In the genomic region with DNA sequence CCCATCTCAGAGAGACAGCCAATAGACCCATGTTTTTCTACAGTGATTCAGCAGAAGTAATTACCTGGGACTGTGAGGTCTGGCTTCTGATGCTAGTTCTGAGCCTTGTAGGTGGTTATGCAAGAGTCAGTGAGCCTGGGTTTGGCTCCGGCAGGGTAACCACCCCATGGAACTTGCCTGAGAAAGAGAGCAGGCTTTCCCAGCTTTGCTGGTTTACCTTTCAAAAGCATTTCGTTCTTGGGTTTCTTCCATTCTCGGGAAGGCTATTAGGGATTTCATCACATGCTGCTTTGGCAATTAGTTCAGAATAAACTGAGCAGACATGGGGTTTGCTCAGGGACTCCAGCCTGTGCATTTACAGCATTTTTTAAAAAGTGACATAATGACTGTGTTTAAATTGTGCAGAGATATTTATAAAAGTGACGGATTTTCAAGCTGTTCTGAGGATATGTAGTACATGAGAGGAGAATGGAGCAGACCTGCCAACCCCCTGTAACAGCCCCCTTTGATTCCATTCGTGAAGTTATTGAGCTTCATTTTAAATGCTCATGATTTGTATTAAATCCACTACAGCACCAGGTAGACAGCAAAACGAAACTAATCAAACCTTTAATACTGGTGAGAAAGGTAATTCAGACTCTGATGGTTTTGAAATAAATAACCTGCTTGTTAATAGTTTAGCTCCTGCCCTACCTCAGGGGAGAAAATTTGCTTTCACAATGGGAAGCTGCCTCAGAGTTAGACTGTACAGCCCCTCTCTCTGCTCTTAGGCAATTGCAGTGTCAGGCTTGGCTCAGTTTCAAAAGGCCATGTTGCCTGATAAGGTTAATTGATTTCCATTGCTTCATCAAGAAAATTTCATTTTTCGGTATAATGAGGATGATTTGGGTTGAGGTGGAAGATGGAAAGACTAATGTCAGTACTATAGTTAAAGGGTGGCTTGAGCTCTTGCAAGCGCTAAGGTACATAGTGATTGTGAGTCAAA, we compare ENCODE assay signal across 24 mouse cellular contexts.
DNase-seq lines count a peak whose midpoint lies in the region; ATAC-seq lines count a peak whose summit lies in the region.
"Had no signal": no experiment of that assay in that cellular context is flagged by ENCODE, and none has a peak within 500 bp of the region (broad histone marks: within the 10 kb centered on the region; RNA-seq: fewer than 3 reads in every experiment).

No protein-coding gene starts in this region.

- no peak for DNase-seq in frontal cortex, postnatal 36 days (ENCODE audit: low spot score in 2 of 2)
- DNase-seq in left cerebral cortex, postnatal 4 days: peak; percentile 18
- no peak for DNase-seq in left cerebral cortex, postnatal 10 days (ENCODE audit: extremely low spot score in 1 of 2, low spot score in 2 of 2)
- DNase-seq in NIH3T3 (ENCODE audit: low read depth): peak; percentile 11
- DNase-seq in brain, adult 2 months (ENCODE audit: low read depth, low spot score): peak; percentile 62
- no peak for DNase-seq in testis, postnatal 14 days (ENCODE audit: low spot score)
- DNase-seq: adrenal gland, adult 2 months; cerebellum, adult 8-10 months; embryo, embryonic 11 days; heart, postnatal 14 days; kidney, adult 2 months; kidney, postnatal 36 days; layer of hippocampus, postnatal 36 days; liver, postnatal 0 days; lung, postnatal 10 days; right cerebral cortex, postnatal 25 days; thymus, postnatal 36 days had no signal

- intact Hi-C loops in left cerebral cortex, postnatal 4 days (cut with DNase I): no loop called here
- intact Hi-C loops in left cerebral cortex, postnatal 10 days (cut with DNase I): no loop called here

- ATAC-seq in frontal cortex, adult (ENCODE audit: low TSS enrichment): peak; percentile 86
- ATAC-seq: CD4-positive, CD25-positive, alpha-beta regulatory T cell, adult 4 months; forebrain, embryonic 14.5 days; hindbrain, embryonic 16.5 days; intestine, embryonic 15.5 days; liver, embryonic 12.5 days; liver, postnatal 0 days; midbrain, embryonic 13.5 days had no signal

Comparison
In these comparisons a context has a peak if more than half of its experiments do, and no peak if none do; other contexts are left out.
1. DNase-seq: peak in left cerebral cortex, postnatal 4 days (single experiment), NIH3T3 (single experiment) and brain, adult 2 months (single experiment); none in frontal cortex, postnatal 36 days (0 of 2), left cerebral cortex, postnatal 10 days (0 of 2) and testis, postnatal 14 days (single experiment).